Mouse (Mus musculus) layer of hippocampus, postnatal 10 days (tissue): Measurements from ENCODE around the gene Bend3. TPM values are rescaled to one million over a fixed set of nuclear protein-coding genes. Genes with fewer than 3 reads are reported as not detected.
"Not testable (repeated sequence)": the region's sequence is repeated elsewhere in the genome, so short reads cannot be mapped to it uniquely, and the experiment has no call there.

ENCODE experiments used
- DNase-seq, 2 experiments: peaks; one replicate each; pipeline ENCODE4 v3.0.0; 2021; ENCODE audit warnings: low spot score in 2 of 2
- total RNA-seq, 2 experiments: library from RNA; stranded (reverse); gene quantifications; 2 replicates each; pipeline ENCODE4 v1.2.3; 2021

Gene Bend3
- total RNA-seq, 2 experiments from 2014 or later = 5.8 to 8.9 TPM

DNA sequence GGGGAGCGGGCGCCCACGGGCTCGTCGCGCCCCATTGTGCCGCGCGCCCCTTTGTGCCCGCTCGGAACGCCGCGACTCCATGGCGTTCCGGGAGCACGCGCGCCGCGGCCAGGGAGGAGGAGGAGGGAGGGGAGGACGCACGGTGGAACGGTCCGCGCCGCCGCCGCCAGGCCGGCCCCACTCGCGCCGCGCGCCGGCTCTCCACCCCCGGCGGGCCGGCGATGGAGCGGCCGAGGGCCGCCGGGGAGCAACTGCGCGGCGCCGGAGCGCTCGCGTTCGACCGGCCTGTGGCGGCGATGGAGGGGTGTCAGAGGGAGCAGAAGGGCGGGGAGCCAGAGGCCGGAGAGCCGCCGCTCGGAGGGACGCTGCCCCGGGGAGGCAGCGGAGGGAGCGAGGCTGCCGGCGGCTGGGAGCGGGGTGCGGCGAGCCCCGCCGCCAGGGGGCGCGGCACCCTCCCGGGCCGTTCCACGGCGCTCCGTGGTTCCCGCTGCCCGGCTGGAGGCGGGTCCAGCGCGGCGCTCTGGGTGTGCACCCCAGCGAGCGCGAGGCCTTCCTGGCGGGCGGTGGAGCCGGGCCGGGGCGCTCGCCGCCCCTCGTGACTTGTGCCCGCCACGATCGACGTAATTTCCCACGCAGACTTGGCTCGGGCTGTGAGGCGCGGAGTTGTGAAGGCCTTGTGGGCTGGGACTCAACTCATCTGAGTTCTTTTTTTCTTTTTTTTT lies 966 bp downstream of the Bend3 start:
- DNase-seq = peak; percentile 76 to 87

DNA sequence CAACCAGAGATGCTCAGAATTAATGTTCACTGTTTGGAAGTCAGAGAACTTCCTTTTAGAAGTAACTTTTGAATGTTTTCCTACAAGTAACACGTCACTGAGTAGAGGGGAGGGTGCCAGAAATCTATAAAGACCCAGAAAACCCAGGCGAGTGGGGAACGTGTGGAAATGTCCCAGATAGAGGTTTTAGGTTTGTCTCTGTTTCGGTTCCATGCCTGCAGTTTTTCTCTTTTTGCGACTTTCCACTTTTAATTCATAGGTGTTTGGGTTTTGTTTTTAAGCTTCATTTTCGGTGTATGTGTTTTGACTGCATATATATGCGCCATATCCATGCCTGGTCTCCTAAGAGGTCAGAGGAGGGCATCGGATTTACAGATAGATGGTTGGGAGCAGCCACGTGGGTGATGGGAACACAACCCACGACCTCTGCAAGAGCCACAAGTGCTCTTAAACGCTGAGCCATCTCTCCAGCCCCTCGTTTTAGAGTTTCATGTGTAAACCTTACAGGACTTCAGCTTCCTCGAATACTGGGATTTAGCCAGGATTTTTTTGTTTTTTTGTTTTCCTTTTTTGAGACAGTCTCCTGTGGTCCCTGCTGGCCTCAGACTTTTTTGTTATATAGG lies 1.7 kb downstream of the Bend3 start:
- DNase-seq = no peak

DNA sequence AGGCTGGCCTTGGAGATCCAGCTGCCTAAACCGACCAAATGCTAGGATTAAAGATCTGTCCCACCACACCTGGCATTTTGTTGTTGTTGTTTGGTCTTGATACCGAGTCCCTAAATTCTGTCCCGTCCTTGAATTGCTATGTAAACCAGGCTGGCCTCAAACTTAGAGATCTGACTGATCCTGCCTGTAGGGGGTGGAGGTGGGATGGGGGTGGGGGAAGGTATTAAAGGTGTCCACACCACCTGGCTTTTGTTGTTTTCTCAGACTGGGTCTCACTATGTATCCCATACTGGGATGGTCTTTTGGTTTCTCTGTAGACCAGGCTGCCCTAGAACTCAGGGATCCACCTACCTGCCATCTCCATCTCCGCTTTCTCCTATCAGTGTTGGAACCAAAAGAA lies 2.5 kb downstream of the Bend3 start:
- DNase-seq = no peak

DNA sequence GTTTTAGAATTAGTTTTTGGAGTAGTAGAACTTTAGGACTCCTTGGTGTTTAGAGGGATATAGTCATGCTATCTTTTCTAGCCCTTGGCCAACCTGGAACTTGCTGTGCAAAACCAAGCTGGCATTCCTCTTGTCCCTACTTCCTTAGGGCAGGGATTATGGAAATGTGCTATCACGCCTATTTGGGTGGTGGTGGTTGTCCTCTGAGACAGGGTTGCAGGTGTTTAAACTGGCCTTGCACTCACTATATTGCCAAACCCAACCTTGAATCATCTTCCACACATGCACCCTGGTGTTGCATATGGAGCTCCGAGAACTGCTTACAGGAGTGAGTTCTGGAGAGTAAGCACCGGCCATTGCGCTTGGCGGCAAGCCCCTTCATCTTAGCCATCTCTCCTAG lies 3.4 kb downstream of the Bend3 start:
- no peak for DNase-seq

DNA sequence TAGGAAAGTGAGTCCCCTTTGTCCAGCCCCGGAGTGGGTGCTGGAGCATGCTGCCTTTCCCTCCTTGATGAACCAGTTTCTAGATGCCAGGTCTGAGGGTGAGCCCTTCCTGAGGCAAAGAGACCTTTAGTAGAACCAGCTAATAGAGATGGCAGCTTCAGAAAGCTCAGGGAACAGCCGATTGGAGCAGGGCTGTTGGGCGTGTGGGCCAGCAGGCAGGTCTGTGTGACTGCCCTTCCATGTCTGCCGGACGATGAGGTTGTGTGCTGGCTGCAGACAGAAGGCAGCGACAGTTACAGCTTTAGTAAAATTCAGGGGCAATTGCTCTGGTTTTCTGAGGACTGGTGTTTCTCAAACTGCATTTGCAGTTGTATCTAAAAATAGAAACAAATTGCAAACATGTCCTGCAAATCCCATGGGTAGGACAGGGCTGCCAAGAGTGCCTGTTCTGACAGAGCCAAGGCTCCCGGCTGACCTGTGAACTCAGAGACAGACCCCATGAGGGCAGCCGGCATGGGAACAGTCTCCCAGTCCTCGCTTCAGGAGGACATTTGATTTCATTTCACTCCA lies 4.9 kb downstream of the Bend3 start:
- DNase-seq = no peak

DNA sequence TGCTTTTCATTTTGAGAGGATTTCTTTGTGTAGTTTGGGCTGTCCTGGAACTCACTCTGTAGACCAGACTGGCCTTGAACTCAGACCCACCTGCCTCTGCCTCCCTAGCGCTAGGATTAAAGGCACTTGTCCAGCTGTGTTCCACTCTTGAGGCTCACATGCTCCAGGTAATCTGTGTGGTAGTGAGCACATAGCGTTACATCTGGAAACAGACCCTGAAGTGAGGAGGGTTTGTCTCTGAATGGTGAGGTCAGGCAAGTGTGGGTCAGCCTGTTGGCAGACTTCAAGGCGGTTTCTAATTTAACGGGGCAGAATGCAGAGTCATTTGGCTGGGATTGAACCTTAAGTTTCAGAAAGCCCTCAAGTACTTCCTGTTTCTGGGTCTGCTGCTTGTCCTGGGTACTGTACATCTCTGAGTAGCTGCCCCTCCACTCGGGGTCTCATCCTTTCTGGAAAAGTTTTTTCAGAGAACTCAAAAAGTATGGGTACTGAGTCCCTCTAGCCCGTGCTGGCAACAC lies 7.2 kb downstream of the Bend3 start:
- DNase-seq = no peak

DNA sequence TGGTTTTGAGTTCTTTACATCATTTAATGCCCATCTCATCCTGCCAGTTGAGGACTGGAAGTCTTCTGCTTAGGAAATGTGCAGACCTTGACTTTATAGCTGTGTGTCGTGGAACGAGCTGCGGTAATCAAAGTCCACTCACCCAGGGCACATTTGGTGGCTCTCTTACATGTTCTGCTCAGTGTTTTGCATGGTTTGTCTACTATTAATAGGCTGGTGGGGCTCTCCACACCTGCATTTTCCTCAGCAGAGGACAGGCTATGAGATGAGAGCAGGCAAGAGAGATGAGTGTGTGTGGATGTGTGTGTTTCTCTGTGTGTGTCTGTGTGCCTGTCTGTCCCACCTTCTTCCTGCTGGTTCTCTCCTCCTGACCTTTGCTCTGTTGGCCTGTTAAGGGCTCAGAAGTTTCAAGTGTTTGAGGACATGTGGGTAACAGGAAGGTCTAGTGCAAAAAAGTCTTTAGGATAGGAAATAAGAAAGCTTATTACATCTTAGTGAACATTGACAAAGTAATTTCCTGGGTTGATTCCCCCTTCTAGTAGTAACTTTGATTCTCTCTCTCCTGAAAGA lies 8.9 kb downstream of the Bend3 start:
- DNase-seq = no peak

DNA sequence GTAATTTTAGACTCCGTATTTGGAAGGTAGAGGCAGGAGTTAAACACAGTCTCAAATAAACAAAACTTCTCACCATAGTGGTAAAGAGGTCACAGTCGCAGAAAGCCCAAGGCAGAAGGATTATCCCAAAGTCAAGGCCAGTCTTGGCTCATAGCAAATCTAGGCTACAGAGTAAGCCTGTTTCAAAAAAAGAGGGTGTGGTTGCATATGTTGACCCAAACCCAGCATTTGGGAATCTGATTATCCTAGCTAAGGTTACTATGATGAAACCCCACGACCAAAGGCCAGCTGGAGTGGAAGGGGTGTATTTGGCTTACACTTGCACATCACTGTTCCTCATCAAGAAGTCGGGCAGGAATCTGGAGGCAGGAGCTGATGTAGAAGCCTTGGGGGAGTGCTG lies 9.6 kb downstream of the Bend3 start:
- no peak for DNase-seq

DNA sequence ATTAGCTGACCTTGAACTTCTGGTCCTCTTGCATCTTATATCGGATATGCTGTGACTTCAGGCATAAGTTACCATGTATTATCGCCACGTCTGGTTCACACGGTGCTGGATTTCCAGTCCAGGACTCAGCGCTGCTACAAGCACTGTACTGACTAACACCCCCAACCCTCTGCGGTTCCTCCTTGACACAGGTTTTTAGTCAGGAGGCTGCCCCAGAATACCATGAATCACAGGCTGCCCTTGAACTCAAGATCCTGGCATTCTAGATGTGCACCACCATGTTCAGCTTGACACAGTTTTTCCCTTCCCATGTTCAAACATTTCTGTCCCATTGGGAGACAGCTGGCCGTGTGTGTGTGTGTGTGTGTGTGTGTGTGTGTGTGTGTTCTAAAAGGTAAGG lies 10.5 kb downstream of the Bend3 start:
- DNase-seq = no peak

DNA sequence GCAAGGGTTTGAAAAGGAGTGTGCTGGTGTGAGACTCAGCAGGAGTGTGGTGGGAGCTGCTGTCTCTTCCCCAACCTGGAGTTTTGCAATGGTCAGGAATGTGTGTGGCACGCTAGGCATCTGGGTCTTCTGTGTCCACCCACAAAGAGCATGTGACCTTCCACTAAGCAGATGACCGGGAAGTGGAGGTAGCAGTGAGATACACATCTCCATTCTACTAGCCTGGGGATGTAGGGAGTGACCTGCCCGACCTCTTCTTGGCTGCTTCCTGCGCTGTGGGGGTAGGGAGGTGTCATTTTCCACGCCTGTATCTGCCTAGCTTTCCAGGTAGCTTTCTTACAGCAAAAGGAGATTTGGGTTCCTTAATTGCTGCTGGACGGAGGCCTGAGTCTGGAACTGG lies 10.9 kb downstream of the Bend3 start:
- no peak for DNase-seq

DNA sequence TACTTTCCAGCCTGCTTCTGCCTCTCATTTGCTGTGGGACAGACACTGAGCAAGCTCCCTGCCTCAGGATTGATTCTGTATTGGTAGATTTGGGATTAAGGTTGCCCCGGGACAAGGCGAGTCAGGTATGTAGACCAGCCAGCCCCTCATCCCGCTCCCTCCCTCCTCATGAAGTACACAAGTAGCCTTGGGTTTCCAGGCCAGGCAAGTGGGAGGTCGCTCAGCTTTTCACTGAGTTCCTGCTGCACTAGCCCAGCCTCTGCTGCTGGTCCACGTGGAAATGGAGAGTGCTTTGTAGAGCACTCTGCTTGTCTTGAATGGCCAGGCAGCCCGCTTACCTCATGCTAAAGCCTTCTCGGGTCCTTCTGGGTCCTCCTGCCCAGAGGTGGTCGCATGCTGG lies 11.4 kb downstream of the Bend3 start:
- no peak for DNase-seq

DNA sequence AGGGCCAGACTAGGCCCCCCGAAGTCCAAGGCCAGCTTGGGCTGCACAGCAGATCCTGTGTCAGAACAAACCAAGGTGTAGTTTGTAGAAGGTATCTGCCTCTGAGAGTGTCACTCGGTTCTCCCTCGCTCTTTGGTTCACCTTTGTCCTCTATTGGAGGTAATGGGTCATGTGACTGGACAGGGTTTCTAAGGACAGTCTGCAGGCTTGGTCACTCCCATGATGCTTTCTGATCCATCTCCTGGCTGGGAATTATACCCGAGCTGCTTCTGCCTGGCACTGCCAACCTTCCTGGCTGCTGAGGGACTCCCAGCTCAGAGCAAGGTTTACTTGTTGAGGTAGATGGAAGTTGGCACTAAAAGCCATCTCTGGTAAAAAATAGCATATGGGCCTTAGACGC lies 12.2 kb downstream of the Bend3 start:
- no peak for DNase-seq

DNA sequence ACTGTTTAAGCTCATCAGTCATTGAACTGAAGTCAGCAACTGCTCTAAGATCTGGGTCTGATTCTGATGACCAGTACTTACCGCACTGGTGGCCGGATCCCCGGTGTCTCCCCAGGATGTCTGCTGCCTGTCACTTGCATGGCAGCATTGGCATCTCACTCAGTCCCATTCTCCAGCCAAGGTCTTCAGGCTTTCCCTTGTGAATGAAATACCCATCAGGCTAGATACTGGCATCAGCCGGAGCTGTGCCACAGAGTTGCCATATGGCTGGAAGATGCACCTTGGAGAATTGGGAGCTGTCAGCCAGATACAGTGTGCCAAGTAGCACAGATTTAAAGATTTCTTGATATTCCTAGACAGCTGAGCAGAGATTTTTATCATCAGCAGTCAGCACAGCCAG lies 24.0 kb downstream of the Bend3 start:
- no peak for DNase-seq

DNA sequence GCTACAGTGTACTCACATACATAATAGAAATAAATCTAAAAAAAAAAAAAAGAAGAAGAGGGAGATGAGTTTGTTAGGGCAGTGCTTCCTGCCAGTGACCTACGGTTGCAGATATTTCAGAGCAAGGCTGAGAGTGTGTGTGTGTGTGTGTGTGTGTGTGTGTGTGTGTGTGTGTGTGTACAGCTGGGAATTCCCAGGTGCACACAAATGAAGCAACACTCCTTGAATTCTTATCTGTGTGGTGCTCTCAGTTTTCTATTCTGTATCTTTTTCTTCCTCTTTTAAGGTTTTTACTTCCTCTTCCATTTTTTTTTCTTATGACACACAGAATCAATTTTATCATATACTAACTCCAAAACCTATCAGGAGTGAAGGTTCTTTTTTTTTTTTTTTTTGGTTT lies 25.7 kb downstream of the Bend3 start:
- no peak for DNase-seq

DNA sequence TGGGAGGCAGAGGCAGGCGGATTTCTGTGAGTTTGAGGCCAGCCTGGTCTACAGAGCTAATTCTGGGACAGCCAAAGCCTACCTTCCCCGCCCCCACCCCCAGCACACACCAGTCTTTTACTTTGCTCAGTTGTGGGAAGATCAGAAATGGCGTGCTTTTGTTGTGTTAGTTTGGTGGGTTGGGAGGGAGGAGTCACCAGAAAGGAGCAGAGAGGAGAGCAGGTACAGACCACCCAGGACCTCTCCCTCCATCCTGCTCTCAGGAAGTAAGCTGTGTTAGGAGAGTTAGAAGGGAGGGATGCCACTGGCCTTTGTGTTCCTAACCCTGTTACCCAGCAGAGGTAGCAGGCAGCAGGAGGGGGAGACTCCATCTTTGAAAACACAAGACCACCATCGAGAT lies 28.4 kb downstream of the Bend3 start:
- no peak for DNase-seq

DNA sequence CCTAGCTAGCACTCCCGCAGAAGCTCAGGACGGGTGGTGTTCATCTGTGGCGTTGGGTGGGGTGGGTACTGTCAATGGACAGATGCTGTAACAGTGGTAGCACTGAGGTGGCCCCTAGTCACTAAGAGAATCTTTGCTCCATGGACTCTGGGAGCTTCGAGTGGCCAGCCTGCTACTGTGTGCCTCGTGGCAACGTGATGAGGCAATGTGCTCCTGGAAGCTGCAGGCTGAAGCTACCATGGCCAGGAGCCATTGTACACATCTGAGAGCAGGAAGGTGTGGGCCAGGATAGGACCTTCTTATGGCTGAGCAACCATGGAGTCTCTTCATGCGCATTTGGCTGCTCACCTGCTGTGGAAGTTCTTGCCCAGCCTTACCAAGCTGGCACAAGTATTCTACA lies 30.6 kb downstream of the Bend3 start:
- no peak for DNase-seq

DNA sequence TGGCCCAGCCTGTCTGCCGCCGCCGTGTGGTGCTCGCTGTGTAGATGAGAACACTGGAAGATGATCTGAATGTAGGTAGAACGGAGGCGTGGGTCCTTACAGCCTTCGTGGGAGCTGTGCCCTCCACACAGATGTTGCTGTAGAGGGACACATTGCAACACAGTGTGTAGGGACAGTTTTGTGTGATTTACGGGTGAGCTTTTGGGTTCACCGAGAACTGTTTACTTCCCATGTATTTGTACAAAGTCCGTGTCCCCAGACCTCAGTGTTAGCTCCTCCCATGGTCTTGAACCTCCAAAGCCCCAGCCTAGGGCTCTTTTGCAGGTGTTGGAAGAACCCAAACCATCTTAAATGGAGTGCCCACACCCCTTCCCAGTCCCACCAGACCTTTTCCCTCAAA lies 34.3 kb downstream of the Bend3 start:
- DNase-seq = no peak

DNA sequence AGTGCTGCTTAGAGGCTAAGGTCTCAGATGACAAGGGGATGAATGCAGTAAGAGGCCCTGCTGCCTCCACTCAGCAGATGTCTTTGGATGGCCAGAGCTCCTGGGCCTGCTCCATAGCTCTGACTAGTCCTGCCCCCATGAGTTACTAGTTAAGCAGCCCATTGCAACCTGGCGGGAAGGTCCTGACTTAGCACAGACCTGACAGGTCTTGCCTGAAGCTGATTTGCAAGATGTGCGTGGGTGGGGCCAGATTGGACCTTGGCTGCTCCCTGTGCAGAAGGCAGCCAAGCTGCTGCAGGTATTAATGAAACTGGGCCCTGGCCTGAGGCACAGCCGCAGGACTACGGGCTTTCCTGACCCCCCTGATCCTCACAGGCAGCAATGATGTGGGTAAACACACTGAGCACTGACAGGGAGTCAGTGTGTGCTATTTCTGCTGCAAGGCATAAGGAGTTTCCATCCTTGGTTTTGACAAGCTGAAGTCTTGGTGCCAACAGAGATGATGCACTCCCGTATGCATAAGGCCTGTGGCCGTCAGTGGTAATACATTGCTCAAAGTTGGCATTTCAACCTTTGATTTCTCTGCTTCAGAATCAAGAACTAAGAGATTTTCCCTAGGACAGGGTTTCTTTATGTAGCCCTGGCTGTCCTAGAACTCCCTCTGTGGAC lies 38.5 kb downstream of the Bend3 start:
- DNase-seq = no peak

DNA sequence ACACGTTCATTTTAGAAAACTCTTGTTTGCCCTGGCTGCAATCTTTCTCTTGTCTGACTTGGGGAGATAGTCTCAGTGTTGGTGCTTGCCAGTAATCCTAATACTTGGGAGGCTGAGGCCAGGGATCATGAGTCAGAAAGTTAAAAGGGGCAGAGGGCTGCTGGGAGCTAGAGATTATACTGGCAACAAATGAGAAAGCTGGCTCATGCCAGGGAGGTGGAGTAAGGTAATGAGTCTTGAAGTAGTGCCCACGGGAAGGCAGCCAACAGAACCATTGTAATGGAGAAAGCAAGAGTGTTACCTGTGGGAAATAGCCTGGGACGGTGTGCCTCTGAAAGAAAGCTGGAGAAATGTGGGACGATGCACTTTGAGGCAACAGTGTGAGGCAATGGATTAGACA lies 39.2 kb downstream of the Bend3 start:
- DNase-seq = no peak

DNA sequence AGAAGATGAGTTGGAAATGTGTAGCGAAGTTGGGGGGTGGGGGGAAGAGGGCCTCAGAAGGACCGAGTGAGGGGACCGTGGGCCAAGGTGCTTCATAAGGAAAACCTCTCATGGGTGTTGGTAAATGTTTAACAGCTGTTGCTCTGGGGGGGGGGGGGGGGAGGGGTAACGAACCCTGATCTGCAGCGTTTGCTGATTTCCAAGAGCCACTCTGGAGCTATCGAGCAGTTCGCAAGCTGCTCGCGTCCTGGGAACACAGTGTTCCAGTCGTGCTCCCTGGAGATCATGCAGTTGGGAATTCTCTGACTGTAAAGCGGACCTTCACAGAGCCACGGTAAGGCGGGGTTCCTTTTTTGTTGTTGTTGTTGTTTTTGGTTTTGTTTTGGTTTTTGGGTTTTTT lies 39.7 kb downstream of the Bend3 start:
- DNase-seq = no peak

DNA sequence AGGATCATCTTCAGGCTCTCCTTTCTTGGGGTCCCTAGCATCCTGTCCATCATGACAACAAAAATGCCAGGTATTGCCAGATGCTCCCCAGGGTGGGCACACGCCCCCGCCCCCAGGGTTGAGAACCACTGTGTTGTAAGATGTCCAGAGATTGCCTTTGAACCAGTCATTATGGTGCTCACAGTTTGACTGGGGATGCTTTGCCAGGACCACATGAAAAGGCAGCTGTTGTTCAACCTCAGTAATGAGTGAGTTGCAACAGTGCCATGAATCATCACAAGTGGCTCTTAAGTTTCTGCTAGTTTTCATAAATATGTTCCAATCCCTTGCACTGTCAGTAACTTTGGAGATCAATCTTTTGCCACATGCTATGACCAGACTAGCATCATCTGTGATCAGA lies 41.3 kb downstream of the Bend3 start:
- no peak for DNase-seq

DNA sequence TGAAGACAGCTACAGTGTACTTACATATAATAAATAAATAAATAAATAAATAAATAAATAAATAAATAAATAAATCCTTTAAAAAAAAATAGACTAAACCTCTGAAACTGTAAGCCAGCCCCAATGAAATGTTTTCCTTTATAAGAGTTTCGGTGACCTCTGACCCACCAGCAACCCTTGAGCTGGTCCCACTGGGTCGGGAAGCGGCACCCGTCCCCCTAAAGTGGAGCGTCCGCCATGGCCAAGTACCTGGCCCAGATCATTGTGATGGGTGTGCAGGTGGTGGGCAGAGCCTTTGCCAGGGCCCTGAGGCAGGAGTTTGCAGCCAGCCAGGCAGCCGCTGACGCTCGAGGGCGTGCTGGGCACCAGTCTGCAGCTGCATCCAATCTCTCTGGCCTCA lies 45.3 kb downstream of the Bend3 start, which contains the start of gene Gm9803:
Gm9803 (plus strand) TSS at position 154 of the 400 bp plus-strand sequence.
- not testable (repeated sequence) for DNase-seq
